20 mouse cellular contexts compared by ENCODE assay signal in genomic region chr7:19738771-19739170, GRCm38 (mm10). TPM values are rescaled to one million over a fixed set of nuclear protein-coding genes. Genes with fewer than 3 reads are reported as not detected.
DNase-seq lines count a peak whose midpoint lies in the region; ATAC-seq and TF ChIP-seq lines count a peak whose summit lies in the region.
"Had no signal": no experiment of that assay in that cellular context is flagged by ENCODE, and none has a peak within 500 bp of the region (broad histone marks: within the 10 kb centered on the region; RNA-seq: fewer than 3 reads in every experiment).

No protein-coding gene starts in this region.

- no peaks in the 10 kb centered on the region for H3K27me3 ChIP-seq in liver, embryonic 14.5 days (ENCODE audit: control insufficient read depth, insufficient read depth, low read length)
- H3K27me3 ChIP-seq: heart, embryonic 13.5 days; Patski had no signal

- ATAC-seq in liver, embryonic 14.5 days (ENCODE audit: insufficient read depth): no peak
- ATAC-seq: Patski had no signal

- H3K9ac ChIP-seq in liver, embryonic 14.5 days (replicated peaks): no peak overlapping the region
- H3K9ac ChIP-seq: heart, embryonic 13.5 days had no signal

- TF ChIP-seq EP300 in liver, embryonic 14.5 days (IDR thresholded peaks at IDR 0.05; ENCODE audit: low read depth): no peak

- no peak for DNase-seq in gastrocnemius, adult 2 months
- DNase-seq in gastrocnemius, adult 8-10 months (ENCODE audit: low spot score in 2 of 2): no peak
- no peak for DNase-seq in liver, embryonic 14.5 days (ENCODE audit: low read depth in 3 of 3, low spot score in 3 of 3)
- DNase-seq in liver: no peak
- peak; percentile 35 for DNase-seq in 416B (ENCODE audit: low read depth)
- DNase-seq in R1 (ENCODE audit: low read depth, low spot score): peak; percentile 68
- DNase-seq in adrenal gland, adult 18-20 months (ENCODE audit: low spot score in 2 of 2): no peak
- DNase-seq in adipocyte (ENCODE audit: low spot score): no peak
- DNase-seq: adrenal gland, adult 2 months; cerebellum, adult 2 months; kidney, postnatal 25 days; spleen, adult 18-20 months; thymus, postnatal 4 days had no signal

- no peak overlapping the region for H3K27ac ChIP-seq in gastrocnemius, adult 2 months
- H3K27ac ChIP-seq in liver, embryonic 14.5 days: no peak overlapping the region
- H3K27ac ChIP-seq: forebrain, embryonic 10.5 days; heart, embryonic 13.5 days; hindbrain, embryonic 10.5 days had no signal

- no peaks in the 10 kb centered on the region for H3K36me3 ChIP-seq in liver, embryonic 14.5 days (replicated peaks; ENCODE audit: control insufficient read depth, insufficient read depth, low read depth)

- WGBS in liver, embryonic 14.5 days (ENCODE audit: insufficient replicate concordance): 72% methylated on average over 3 of the region's 3 CpGs

- peak; percentile 38; the same call in 1 of the 2 replicates for TF ChIP-seq CTCF in gastrocnemius, adult 2 months (IDR thresholded peaks at IDR 0.05)
- TF ChIP-seq CTCF in liver, embryonic 14.5 days (IDR thresholded peaks at IDR 0.05; ENCODE audit: low read depth): peak; percentile 53

- H3K4me3 ChIP-seq in gastrocnemius, adult 2 months: no peak overlapping the region
- H3K4me3 ChIP-seq in liver, embryonic 14.5 days (ENCODE audit: insufficient read depth in 1 of 2, low read depth in 2 of 2, low read length in 2 of 2): no peak overlapping the region
- H3K4me3 ChIP-seq: forebrain, embryonic 10.5 days; heart, embryonic 13.5 days; hindbrain, embryonic 10.5 days had no signal

- H3K4me2 ChIP-seq in liver, embryonic 14.5 days (ENCODE audit: low read depth): no peak overlapping the region
- H3K4me2 ChIP-seq: heart, embryonic 13.5 days had no signal

- H3K4me1 ChIP-seq in liver, embryonic 14.5 days (replicated peaks; ENCODE audit: control insufficient read depth in 2 of 2, insufficient read depth in 2 of 2, low read length in 1 of 2): peaks cover 17 to 27% of the 10 kb centered on the region in 2 experiments

- intact Hi-C loops in gastrocnemius, adult 2 months (cut with DNase I): no loop called here

- H3K9me3 ChIP-seq in liver, embryonic 14.5 days (ENCODE audit: control insufficient read depth, low read length): no peaks in the 10 kb centered on the region

RNA-seq across cellular contexts. Expression of gene Nectin2, which starts 11.5 kb away (rescaled TPM):
- total RNA-seq in gastrocnemius, adult 2 months (2021): 1 to 10 TPM; 1.4 to 1.5 TPM
- 1 to 10 TPM; 1.0 to 1.8 (median 1.5) TPM for total RNA-seq in gastrocnemius, adult 8-10 months (2022)
- 7.8 and 8.9 TPM in 2 replicates for polyA plus RNA-seq in liver, embryonic 14.5 days (2012; rRNA removed)
- polyA plus RNA-seq in liver, embryonic 14.5 days (2014; fragmentation: Nextera tagmentation; extraction: Ambion mirVana): 10.2 and 10.3 TPM in 2 replicates
- 100 to 1,000 TPM in 1 of 2 experiments, 10 to 100 TPM in 1; 76.9 to 105 TPM for total RNA-seq in adrenal gland, adult 18-20 months (2021)
- total RNA-seq: monocyte, adult 5-6 weeks had no signal

RNA-seq across cellular contexts. Expression of gene Tomm40, which starts 23.5 kb away (rescaled TPM):
- total RNA-seq in gastrocnemius, adult 2 months (2021): 10 to 100 TPM; 41.0 to 52.4 TPM
- total RNA-seq in gastrocnemius, adult 8-10 months (2022): 10 to 100 TPM; 44.3 to 48.3 (median 46.0) TPM
- polyA plus RNA-seq in liver, embryonic 14.5 days (2012; rRNA removed): 53.7 and 57.3 TPM in 2 replicates
- 58.2 and 75.8 TPM in 2 replicates for polyA plus RNA-seq in liver, embryonic 14.5 days (2014; fragmentation: Nextera tagmentation; extraction: Ambion mirVana)
- total RNA-seq in adrenal gland, adult 18-20 months (2021): 100 to 1,000 TPM; 123 to 126 TPM

RNA-seq across cellular contexts. Expression of gene Bcam, which starts 32.0 kb away (rescaled TPM):
- 10 to 100 TPM; 21.9 to 26.7 TPM for total RNA-seq in gastrocnemius, adult 2 months (2021)
- 10 to 100 TPM; 16.7 to 24.4 (median 18.0) TPM for total RNA-seq in gastrocnemius, adult 8-10 months (2022)
- polyA plus RNA-seq in liver, embryonic 14.5 days (2012; rRNA removed): 6.3 and 7.6 TPM in 2 replicates
- polyA plus RNA-seq in liver, embryonic 14.5 days (2014; fragmentation: Nextera tagmentation; extraction: Ambion mirVana): 4.9 and 6.6 TPM in 2 replicates
- 10 to 100 TPM; 43.2 to 53.2 TPM for total RNA-seq in adrenal gland, adult 18-20 months (2021)
- total RNA-seq: megakaryocyte-erythroid progenitor cell, adult 5-6 weeks; monocyte, adult 5-6 weeks had no signal

RNA-seq across cellular contexts. Expression of gene Apoe, which starts 39.8 kb away (rescaled TPM):
- total RNA-seq in gastrocnemius, adult 2 months (2021): 10 to 100 TPM; 38.0 to 61.8 TPM
- total RNA-seq in gastrocnemius, adult 8-10 months (2022): 10 to 100 TPM; 18.8 to 67.9 (median 47.9) TPM
- polyA plus RNA-seq in liver, embryonic 14.5 days (2012; rRNA removed): 1,802 and 2,400 TPM in 2 replicates
- 1,630 and 1,854 TPM in 2 replicates for polyA plus RNA-seq in liver, embryonic 14.5 days (2014; fragmentation: Nextera tagmentation; extraction: Ambion mirVana)
- total RNA-seq in adrenal gland, adult 18-20 months (2021): 1,000 to 10,000 TPM; 1,225 to 1,306 TPM

RNA-seq across cellular contexts. Expression of gene Apoc1, which starts 46.3 kb away (rescaled TPM):
- total RNA-seq in gastrocnemius, adult 2 months (2021): 1 to 10 TPM in 1 of 2 experiments, under 1 TPM in 1; 0.64 to 1.1 TPM
- total RNA-seq in gastrocnemius, adult 8-10 months (2022): 1 to 10 TPM in 2 of 4 experiments, not detected in 2; 1.1 to 2.1 TPM
- polyA plus RNA-seq in liver, embryonic 14.5 days (2012; rRNA removed): 203 and 204 TPM in 2 replicates
- polyA plus RNA-seq in liver, embryonic 14.5 days (2014; fragmentation: Nextera tagmentation; extraction: Ambion mirVana): 390 TPM in 2 replicates
- total RNA-seq in adrenal gland, adult 18-20 months (2021): 100 to 1,000 TPM; 156 to 789 TPM
- polyA plus RNA-seq: C2C12 had no signal

Comparison
In these comparisons a context has a peak if more than half of its experiments do, and no peak if none do; other contexts are left out.
1. DNase-seq: peak in 416B (single experiment) and R1 (single experiment); none in gastrocnemius, adult 2 months (single experiment), gastrocnemius, adult 8-10 months (0 of 2), liver, embryonic 14.5 days (0 of 3), liver (single experiment), adrenal gland, adult 18-20 months (0 of 2) and adipocyte (single experiment).
2. RNA of gene Nectin2, which starts 11.5 kb away (total RNA-seq): 76.9 to 105 TPM in adrenal gland, adult 18-20 months; 1.0 to 1.8 TPM in gastrocnemius, adult 8-10 months and 1.4 to 1.5 TPM in gastrocnemius, adult 2 months; every median in the first group is over 10 times any median in the second.